Mouse (Mus musculus): ENCODE results near the gene Tstd2. TPM values are rescaled to one million over a fixed set of nuclear protein-coding genes. Genes with fewer than 3 reads are reported as not detected.

Gene Tstd2
- polyA plus RNA-seq, 1 experiment from 2014 or later, result 59.5 TPM

DNA sequence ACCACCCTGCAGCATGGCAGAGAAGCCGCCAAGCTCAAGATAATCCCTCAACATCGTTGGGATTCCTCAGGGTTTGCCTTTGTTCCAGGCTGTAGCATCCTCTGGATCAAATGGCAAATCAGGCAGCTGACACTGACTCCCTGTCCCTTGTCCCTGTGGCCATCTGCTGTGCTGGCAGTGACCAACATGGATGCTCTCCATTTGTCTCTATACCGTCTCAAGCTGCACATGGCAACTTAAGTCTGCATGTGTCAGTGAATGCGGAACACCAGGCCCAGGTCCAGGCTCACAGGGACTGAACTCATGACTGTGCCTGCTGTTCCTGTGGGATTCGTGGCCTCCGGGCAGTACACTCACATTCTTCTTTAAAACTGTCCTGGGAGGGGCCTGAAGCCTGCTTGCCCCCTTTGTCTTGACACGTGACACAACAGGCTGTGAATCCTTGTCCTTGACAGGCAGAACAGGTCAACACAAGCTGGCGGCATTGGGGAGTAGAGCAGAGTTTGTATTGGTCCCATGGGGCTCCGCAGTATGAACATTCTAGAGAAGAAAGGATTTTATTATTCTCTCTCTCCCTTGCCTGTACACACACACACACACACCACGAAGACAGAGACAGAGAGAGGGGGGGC, 21.8 kb downstream of the Tstd2 start:
- no peak overlapping the region for H3K9ac ChIP-seq (replicated peaks)
- no peaks in the 10 kb centered on the region for H3K4me1 ChIP-seq
- H3K27me3 ChIP-seq, result no peaks in the 10 kb centered on the region
- 86% methylated on average over 10 of the region's 10 CpGs for WGBS
- no peak overlapping the region for H3K4me2 ChIP-seq (replicated peaks)
- no peak overlapping the region for H3K27ac ChIP-seq (replicated peaks)
- ATAC-seq (ENCODE audit: low FRiP score, low read depth), result no peak
- no peak overlapping the region for H3K4me3 ChIP-seq
- H3K36me3 ChIP-seq, result peaks cover 82% of the 10 kb centered on the region
- H3K9me3 ChIP-seq, result no peaks in the 10 kb centered on the region

- H3K9ac ChIP-seq (replicated peaks), result no peak overlapping the region
- H3K27ac ChIP-seq (replicated peaks), result no peak overlapping the region
- 80% methylated on average over 1 of the region's 1 CpGs for WGBS
- no peaks in the 10 kb centered on the region for H3K4me1 ChIP-seq
- H3K4me3 ChIP-seq, result no peak overlapping the region
- H3K27me3 ChIP-seq, result no peaks in the 10 kb centered on the region
- no peak for ATAC-seq (ENCODE audit: low FRiP score, low read depth)
- peaks cover 70% of the 10 kb centered on the region for H3K36me3 ChIP-seq
- no peak overlapping the region for H3K4me2 ChIP-seq (replicated peaks)
- no peaks in the 10 kb centered on the region for H3K9me3 ChIP-seq
Measured at GRCm38 (mm10) chr4:46115308-46115707, 23.2 kb downstream of the Tstd2 start.

- Histone ChIP-seq H3K27ac (replicated peaks) (no peak overlapping the region), H3K4me2 (replicated peaks) (no peak overlapping the region), H3K27me3 (no peaks in the 10 kb centered on the region), H3K9ac (replicated peaks) (no peak overlapping the region), H3K4me1 (no peaks in the 10 kb centered on the region), H3K36me3 (peaks cover 30% of the 10 kb centered on the region), H3K4me3 (no peak overlapping the region), H3K9me3 (no peaks in the 10 kb centered on the region)
- WGBS, result 80% methylated on average over 3 of the region's 3 CpGs
- ATAC-seq (ENCODE audit: low FRiP score, low read depth), result no peak
Measured at GRCm38 (mm10) chr4:46111361-46111760, 27.1 kb downstream of the Tstd2 start.

DNA sequence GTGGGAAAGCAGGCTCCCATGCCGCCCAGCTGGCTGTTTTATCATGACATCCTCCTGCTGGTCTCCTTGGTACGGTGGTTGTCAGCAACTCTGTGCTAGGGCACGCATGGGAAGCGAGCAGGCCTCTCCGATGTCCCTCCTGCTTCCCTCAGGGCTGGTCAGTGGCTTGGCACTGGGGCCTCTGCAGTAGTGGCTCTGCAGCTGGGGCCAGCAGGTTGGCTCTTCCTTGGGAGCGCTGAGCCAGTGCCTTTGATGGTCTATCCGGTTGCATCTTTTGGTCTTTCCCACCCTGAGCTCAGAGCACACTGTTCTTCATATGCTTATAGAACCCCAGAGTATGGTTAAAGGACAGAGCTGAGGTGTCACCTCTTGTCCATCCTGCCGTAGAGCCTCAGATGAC, 28.4 kb downstream of the Tstd2 start:
- Histone ChIP-seq H3K9ac (replicated peaks) (no peak overlapping the region), H3K9me3 (no peaks in the 10 kb centered on the region), H3K27me3 (no peaks in the 10 kb centered on the region), H3K36me3 (peaks cover 18% of the 10 kb centered on the region), H3K4me1 (no peaks in the 10 kb centered on the region), H3K27ac (replicated peaks) (no peak overlapping the region), H3K4me2 (replicated peaks) (no peak overlapping the region), H3K4me3 (no peak overlapping the region)
- ATAC-seq (ENCODE audit: low FRiP score, low read depth), result no peak
- WGBS, result 92% methylated on average over 8 of the region's 8 CpGs

GRCm38 (mm10) chr4:46102078-46102769, 36.3 kb downstream of the Tstd2 start:
- no peak for ATAC-seq (ENCODE audit: low FRiP score, low read depth)

DNA sequence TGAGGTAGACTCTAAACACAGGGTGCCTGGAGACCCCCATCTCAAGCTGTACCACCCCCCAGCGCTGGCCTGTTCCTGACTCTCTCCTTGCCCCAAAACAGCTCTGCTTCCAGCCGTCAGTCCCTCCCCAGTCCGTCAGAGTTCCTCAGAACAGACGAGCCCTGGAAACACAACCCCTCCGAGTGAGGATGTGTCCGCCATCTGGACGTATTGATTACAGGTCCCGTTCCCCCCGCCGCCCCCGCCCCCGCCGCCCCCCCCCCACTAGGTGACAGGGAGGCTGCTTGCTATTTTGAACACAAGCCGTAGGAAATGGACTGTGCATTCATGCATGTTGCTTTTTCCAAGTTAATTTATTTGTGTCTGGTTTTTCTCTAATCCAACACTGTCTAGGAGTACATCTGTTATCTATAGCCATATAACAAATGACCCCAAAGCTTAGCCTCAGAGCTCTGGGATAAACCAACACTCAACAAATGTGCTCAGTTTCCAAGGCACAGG, 37.2 kb downstream of the Tstd2 start:
- H3K36me3 ChIP-seq, result no peaks in the 10 kb centered on the region
- no peak overlapping the region for H3K9ac ChIP-seq (replicated peaks)
- H3K9me3 ChIP-seq, result 0 out of 2 replicates have a peak, but pooled peaks cover 3% of the 10 kb centered on the region
- WGBS, result 36% methylated on average over 14 of the region's 14 CpGs
- no peak overlapping the region for H3K4me2 ChIP-seq (replicated peaks)
- no peaks in the 10 kb centered on the region for H3K27me3 ChIP-seq
- no peak overlapping the region for H3K27ac ChIP-seq (replicated peaks)
- no peak for ATAC-seq (ENCODE audit: low FRiP score, low read depth)
- 0 out of 2 replicates have a peak, but pooled peaks cover 5% of the 10 kb centered on the region for H3K4me1 ChIP-seq
- H3K4me3 ChIP-seq, result no peak overlapping the region

More at GRCm38 (mm10) chr4:46102078-46102769, 36.3 kb downstream of the Tstd2 start:
- H3K4me1 ChIP-seq, result 0 out of 2 replicates have a peak, but pooled peaks cover 5% of the 10 kb centered on the region
- H3K27me3 ChIP-seq, result no peaks in the 10 kb centered on the region
- 0 out of 2 replicates have a peak, but pooled peaks cover 3% of the 10 kb centered on the region for H3K9me3 ChIP-seq
- no peak overlapping the region for H3K4me3 ChIP-seq
- no peak overlapping the region for H3K4me2 ChIP-seq (replicated peaks)
- WGBS, result 93% methylated on average over 10 of the region's 10 CpGs
- H3K9ac ChIP-seq (replicated peaks), result no peak overlapping the region
- no peaks in the 10 kb centered on the region for H3K36me3 ChIP-seq
- no peak overlapping the region for H3K27ac ChIP-seq (replicated peaks)

DNA sequence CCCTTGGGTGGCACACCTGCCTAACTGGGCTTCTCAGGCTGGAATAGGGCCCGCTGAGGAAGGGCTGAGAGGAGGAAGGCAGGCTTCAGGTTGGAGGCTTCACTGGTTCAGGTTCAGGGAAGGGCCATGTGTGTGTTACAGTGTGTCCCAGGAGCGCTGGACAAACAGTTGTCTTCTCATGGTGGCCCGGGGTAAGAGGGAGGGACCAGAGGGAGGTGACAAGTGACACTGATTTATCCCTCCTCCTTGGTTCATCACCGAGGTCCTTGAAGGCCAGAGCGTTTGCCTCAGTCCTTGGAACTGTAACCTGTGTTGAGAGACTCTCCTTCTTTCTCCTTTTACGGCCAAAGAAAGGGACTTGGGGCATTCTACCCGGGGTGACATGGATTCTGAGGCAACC, 38.0 kb downstream of the Tstd2 start:
- H3K27me3 ChIP-seq, result no peaks in the 10 kb centered on the region
- ATAC-seq (ENCODE audit: low FRiP score, low read depth), result no peak
- H3K4me1 ChIP-seq, result peaks cover 6% of the 10 kb centered on the region; the same call in 1 of the 2 replicates
- H3K9ac ChIP-seq (replicated peaks), result no peak overlapping the region
- 0 out of 2 replicates have a peak, but pooled peaks cover 3% of the 10 kb centered on the region for H3K9me3 ChIP-seq
- H3K4me3 ChIP-seq, result no peak overlapping the region
- 77% methylated on average over 7 of the region's 7 CpGs for WGBS
- no peak overlapping the region for H3K4me2 ChIP-seq (replicated peaks)
- H3K36me3 ChIP-seq, result no peaks in the 10 kb centered on the region
- H3K27ac ChIP-seq (replicated peaks), result no peak overlapping the region

DNA sequence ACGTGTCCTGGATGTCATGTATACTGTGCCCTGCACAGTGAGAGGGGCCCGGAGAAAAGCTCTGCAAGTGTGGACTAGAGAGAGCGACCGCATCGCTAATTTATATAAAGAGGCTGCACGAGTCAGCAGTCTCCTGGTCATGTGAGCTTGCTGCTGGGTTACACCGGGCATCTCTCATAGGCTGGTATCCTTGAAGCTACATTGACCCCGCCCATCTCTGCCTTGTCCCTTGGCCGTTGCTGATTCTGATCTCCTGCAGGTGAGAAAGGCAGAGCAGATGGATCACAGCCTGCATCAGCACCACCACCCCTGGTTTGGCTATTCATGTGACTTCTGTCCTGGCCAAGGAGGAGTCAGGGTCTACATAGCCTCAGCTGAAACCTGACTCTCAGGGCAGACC, 39.4 kb downstream of the Tstd2 start:
- ATAC-seq (ENCODE audit: low FRiP score, low read depth), result no peak
- 80% methylated on average over 9 of the region's 9 CpGs for WGBS
- H3K9ac ChIP-seq (replicated peaks), result no peak overlapping the region
- H3K4me3 ChIP-seq, result no peak overlapping the region
- no peaks in the 10 kb centered on the region for H3K36me3 ChIP-seq
- no peak overlapping the region for H3K27ac ChIP-seq (replicated peaks)
- H3K4me2 ChIP-seq (replicated peaks), result no peak overlapping the region
- no peaks in the 10 kb centered on the region for H3K27me3 ChIP-seq
- 0 out of 2 replicates have a peak, but pooled peaks cover 3% of the 10 kb centered on the region for H3K9me3 ChIP-seq
- H3K4me1 ChIP-seq, result peaks cover 10% of the 10 kb centered on the region; the same call in 1 of the 2 replicates

DNA sequence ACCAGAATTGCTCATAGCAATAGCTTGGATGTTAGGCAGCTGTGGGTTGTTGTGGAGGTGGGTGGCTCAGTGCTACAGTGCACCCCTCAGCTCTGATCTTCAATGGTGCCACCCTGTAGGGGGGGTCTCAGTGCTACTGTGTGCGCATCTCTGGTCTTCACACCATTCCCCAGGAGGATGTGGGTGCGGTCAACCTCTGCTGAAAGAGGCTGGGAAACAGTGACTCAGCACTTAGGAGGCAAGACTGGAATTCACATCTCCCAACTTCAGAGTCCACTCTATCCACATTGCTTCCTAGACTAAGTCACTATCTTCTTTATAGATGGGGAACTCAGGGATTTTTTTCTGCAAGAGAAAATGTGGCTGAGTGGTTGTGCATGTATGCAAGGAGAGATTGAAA, 40.9 kb downstream of the Tstd2 start:
- ATAC-seq (ENCODE audit: low FRiP score, low read depth), result no peak
- WGBS, result 95% methylated on average over 2 of the region's 2 CpGs
- Histone ChIP-seq H3K4me2 (replicated peaks) (no peak overlapping the region), H3K27ac (replicated peaks) (no peak overlapping the region), H3K9me3 (0 out of 2 replicates have a peak, but pooled peaks cover 3% of the 10 kb centered on the region), H3K27me3 (no peaks in the 10 kb centered on the region), H3K4me3 (no peak overlapping the region), H3K9ac (replicated peaks) (no peak overlapping the region), H3K36me3 (no peaks in the 10 kb centered on the region), H3K4me1 (peaks cover 19% of the 10 kb centered on the region)

GRCm38 (mm10) chr4:46096546-46096945, 41.9 kb downstream of the Tstd2 start:
- Histone ChIP-seq H3K27ac (replicated peaks) (no peak overlapping the region), H3K4me1 (peaks cover 19% of the 10 kb centered on the region), H3K27me3 (no peaks in the 10 kb centered on the region), H3K4me3 (no peak overlapping the region), H3K4me2 (replicated peaks) (no peak overlapping the region), H3K36me3 (no peaks in the 10 kb centered on the region), H3K9me3 (no peaks in the 10 kb centered on the region), H3K9ac (replicated peaks) (no peak overlapping the region)
- ATAC-seq (ENCODE audit: low FRiP score, low read depth), result no peak
- WGBS, result 89% methylated on average over 7 of the region's 7 CpGs

DNA sequence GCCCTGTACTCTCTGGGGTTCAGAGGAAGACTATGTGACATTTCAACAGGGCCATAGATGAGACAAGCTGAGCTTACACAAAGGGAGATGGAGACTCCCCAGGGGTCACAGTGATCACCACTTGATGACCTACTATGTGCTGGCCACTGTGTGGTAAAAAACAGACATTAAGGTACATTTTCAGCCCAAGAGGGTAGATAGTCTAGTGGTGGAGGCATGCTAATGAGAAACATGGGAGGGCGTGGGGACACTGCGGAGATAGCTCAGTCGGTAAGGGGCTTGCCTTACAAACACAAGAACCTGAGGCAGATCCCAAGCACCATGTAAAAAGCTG, 42.7 kb downstream of the Tstd2 start:
- no peaks in the 10 kb centered on the region for H3K36me3 ChIP-seq
- no peak overlapping the region for H3K4me3 ChIP-seq
- no peak overlapping the region for H3K4me2 ChIP-seq (replicated peaks)
- no peak for ATAC-seq (ENCODE audit: low FRiP score, low read depth)
- H3K27me3 ChIP-seq, result no peaks in the 10 kb centered on the region
- H3K9ac ChIP-seq (replicated peaks), result no peak overlapping the region
- H3K27ac ChIP-seq (replicated peaks), result no peak overlapping the region
- H3K4me1 ChIP-seq, result peaks cover 14% of the 10 kb centered on the region
- no peaks in the 10 kb centered on the region for H3K9me3 ChIP-seq
- WGBS, result 93% methylated on average over 3 of the region's 3 CpGs
